Mouse (Mus musculus) olfactory bulb, adult 2 months (tissue): ENCODE results near the gene Rpl36.

Experiments used
- CTCF ChIP-seq: fragments of 200-500 bp; IDR thresholded peaks from 2 replicates; pipeline ENCODE4 v1.5.1; 2012; ENCODE audit warnings: low read depth, mild to moderate bottlenecking, low read length, moderate library complexity; ENCODE audit not compliant: insufficient read depth
- POLR2A ChIP-seq: fragments of 200-500 bp; IDR thresholded peaks from 2 replicates; pipeline ENCODE4 v1.6.1; 2012; ENCODE audit warnings: mild to moderate bottlenecking, low read depth, low read length, moderate library complexity; ENCODE audit not compliant: insufficient read depth

GRCm38 (mm10) chr17:56587773-56588172 is 25.4 kb upstream of the Rpl36 start:
- no peak for TF ChIP-seq CTCF
- no peak for TF ChIP-seq POLR2A
